Mouse (Mus musculus) E14TG2a.4 (cell line): Measurements from ENCODE around the gene Hagh.
A peak's percentile ranks its signal among the peaks of the same experiment; 100 is the strongest.

Source experiments
- H3K27me3 ChIP-seq: 2 replicates; pipeline ENCODE4 v1.6.1; 2014; ENCODE audit warnings: low read length, control low read depth; ENCODE audit not compliant: insufficient read depth
- H3K36me3 ChIP-seq: 2 replicates; pipeline ENCODE4 v1.6.1; 2014; ENCODE audit warnings: low read length, control low read depth; ENCODE audit not compliant: insufficient read depth
- H3K4me1 ChIP-seq: replicated peaks from 2 replicates; pipeline ENCODE4 v1.6.1; 2014; ENCODE audit warnings: low read depth, low read length, control low read depth
- H3K4me3 ChIP-seq: replicated peaks from 2 replicates; pipeline ENCODE4 v1.5.1; 2014; ENCODE audit warnings: mild to moderate bottlenecking, low read length
- H3K9me3 ChIP-seq: 2 replicates; pipeline ENCODE4 v1.6.1; 2014; ENCODE audit warnings: low read length, control low read depth
- CTCF ChIP-seq: conservative IDR thresholded peaks from 2 replicates; pipeline ENCODE4 v1.5.1; 2014; ENCODE audit warnings: low read length
- NANOG ChIP-seq: IDR thresholded peaks from 2 replicates; pipeline ENCODE4 v1.6.1; 2014; ENCODE audit warnings: borderline replicate concordance, low read length, mixed read lengths
- POU5F1 ChIP-seq: IDR thresholded peaks from 2 replicates; pipeline ENCODE4 v1.6.1; 2014; ENCODE audit warnings: low read length, borderline replicate concordance

Hagh gene

DNA sequence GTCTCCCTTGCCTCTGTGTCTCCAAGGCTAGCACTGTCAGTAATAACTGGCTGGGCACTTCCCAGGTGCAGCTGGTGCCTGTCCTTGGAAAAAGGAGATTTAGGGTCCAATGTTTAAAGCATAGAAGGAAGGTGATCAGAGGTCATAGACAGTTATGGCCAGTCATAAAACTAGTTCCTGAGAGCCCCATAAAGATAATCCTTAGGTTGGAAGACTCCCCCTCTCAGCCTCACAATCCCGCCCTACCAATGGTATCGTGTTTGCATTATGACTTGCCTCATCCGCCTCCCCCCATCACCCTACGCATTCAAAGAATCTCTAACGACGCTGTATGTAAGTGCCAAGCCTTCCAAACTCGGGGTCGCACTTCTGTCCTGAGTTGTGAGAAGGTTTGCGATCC lies 4.6 kb downstream of the Hagh start:
- TF ChIP-seq NANOG: no peak
- no peak for TF ChIP-seq CTCF
- TF ChIP-seq POU5F1: no peak
- peaks cover 26% of the 10 kb centered on the region for H3K4me1 ChIP-seq
- H3K9me3 ChIP-seq: no peaks in the 10 kb centered on the region
- H3K36me3 ChIP-seq: peaks cover 8% of the 10 kb centered on the region; the same call in 1 of the 2 replicates
- peaks cover 4% of the 10 kb centered on the region; the same call in 1 of the 2 replicates for H3K27me3 ChIP-seq
- H3K4me3 ChIP-seq: no peak overlapping the region

GRCm38 (mm10) chr17:24847386-24847785 lies 7.4 kb downstream of the Hagh start:
- no peak overlapping the region for H3K4me3 ChIP-seq
- H3K9me3 ChIP-seq: no peaks in the 10 kb centered on the region
- H3K36me3 ChIP-seq: peaks cover 8% of the 10 kb centered on the region
- peaks cover 36% of the 10 kb centered on the region for H3K4me1 ChIP-seq
- H3K27me3 ChIP-seq: peaks cover 13% of the 10 kb centered on the region
- TF ChIP-seq CTCF (no peak), POU5F1 (no peak), NANOG (no peak)

- Histone ChIP-seq H3K4me1 (peaks cover 36% of the 10 kb centered on the region), H3K9me3 (no peaks in the 10 kb centered on the region), H3K36me3 (peaks cover 18% of the 10 kb centered on the region), H3K4me3 (peak overlapping the region; percentile 98), H3K27me3 (peaks cover 13% of the 10 kb centered on the region)
- TF ChIP-seq CTCF (no peak), NANOG (no peak)
These were observed 8.7 kb downstream of the Hagh start for GRCm38 (mm10) chr17:24848600-24849031.

- H3K4me3 ChIP-seq: peak overlapping the region; percentile 98
- peaks cover 24% of the 10 kb centered on the region for H3K36me3 ChIP-seq
- TF ChIP-seq CTCF (no peak), POU5F1 (no peak), NANOG (no peak)
- peaks cover 29% of the 10 kb centered on the region for H3K4me1 ChIP-seq
- no peaks in the 10 kb centered on the region for H3K9me3 ChIP-seq
- peaks cover 10% of the 10 kb centered on the region for H3K27me3 ChIP-seq
These were observed 9.8 kb downstream of the Hagh start for GRCm38 (mm10) chr17:24849733-24850064.

- Histone ChIP-seq H3K4me3 (peak within 1 kb of the TSS; percentile 98), H3K27me3 (peaks cover 10% of the 10 kb centered on the region), H3K4me1 (peaks cover 23% of the 10 kb centered on the region), H3K36me3 (peaks cover 26% of the 10 kb centered on the region), H3K9me3 (no peaks in the 10 kb centered on the region)
- no peak for TF ChIP-seq POU5F1
- TF ChIP-seq NANOG: no peak
- TF ChIP-seq CTCF: no peak
These were observed 10.3 kb downstream of the Hagh start, which contains the start of gene Fahd1 for GRCm38 (mm10) chr17:24850065-24850772. Gene Fahd1 (minus strand): TSS chr17:24850364.

- peaks cover 32% of the 10 kb centered on the region for H3K36me3 ChIP-seq
- H3K4me3 ChIP-seq: peak overlapping the region; percentile 98
- H3K27me3 ChIP-seq: peaks cover 10% of the 10 kb centered on the region
- H3K4me1 ChIP-seq: peaks cover 21% of the 10 kb centered on the region
- H3K9me3 ChIP-seq: no peaks in the 10 kb centered on the region
- TF ChIP-seq POU5F1 (no peak), NANOG (no peak), CTCF (no peak)
These were observed 10.8 kb downstream of the Hagh start for GRCm38 (mm10) chr17:24850773-24851127.

DNA sequence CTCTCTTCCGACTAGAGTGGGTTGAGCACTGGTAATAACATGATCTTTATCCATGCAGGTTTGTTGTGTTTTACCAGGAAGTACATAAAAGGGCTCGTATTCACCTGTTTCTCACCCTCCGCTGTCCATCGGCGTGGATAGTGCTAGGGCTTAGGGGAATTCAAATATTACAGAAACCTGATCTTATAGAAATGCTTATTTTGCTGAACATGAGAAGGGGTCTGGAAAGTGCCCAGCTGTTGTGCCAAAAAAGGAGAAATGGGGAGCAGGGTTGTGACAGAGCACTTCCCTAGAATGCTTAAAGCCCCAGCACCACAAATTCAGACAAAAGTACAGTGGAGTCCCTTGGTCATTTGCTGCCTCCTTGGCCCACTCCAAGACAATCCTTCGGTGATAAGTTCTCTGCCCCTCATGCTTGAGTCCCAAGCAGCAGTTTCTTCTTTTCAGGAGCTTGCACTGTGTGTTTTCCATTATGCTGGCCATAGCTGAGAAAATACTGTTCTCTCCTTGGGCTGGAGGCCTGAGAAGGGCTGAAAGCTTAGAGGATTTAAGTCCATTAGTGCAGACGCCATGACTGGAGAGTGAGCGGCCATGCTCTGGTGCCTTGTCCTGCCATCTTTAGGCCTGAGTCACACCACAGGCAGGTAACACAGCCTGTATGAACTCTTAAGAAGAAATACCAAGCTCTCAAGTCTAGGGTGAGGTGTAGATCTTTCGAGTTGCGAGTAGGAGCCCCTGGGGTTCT lies 11.6 kb downstream of the Hagh start:
- TF ChIP-seq POU5F1 (no peak), NANOG (no peak), CTCF (no peak)
- Histone ChIP-seq H3K36me3 (peaks cover 40% of the 10 kb centered on the region), H3K9me3 (no peaks in the 10 kb centered on the region), H3K27me3 (peaks cover 10% of the 10 kb centered on the region), H3K4me3 (peak overlapping the region; percentile 98), H3K4me1 (peaks cover 25% of the 10 kb centered on the region)

GRCm38 (mm10) chr17:24855838-24856464 lies 16.0 kb downstream of the Hagh start:
- Histone ChIP-seq H3K27me3 (peaks cover 9% of the 10 kb centered on the region), H3K36me3 (peaks cover 61% of the 10 kb centered on the region)
- TF ChIP-seq NANOG: no peak
- no peak for TF ChIP-seq POU5F1
- TF ChIP-seq CTCF: no peak

More at GRCm38 (mm10) chr17:24855838-24856464, 16.0 kb downstream of the Hagh start:
- Histone ChIP-seq H3K9me3 (no peaks in the 10 kb centered on the region), H3K4me3 (no peak overlapping the region), H3K4me1 (peaks cover 32% of the 10 kb centered on the region)
